Mouse (Mus musculus) right cerebral cortex, postnatal 10 days (tissue): ENCODE results near the gene Sorcs2.

ENCODE experiments used
- DNase-seq, 2 experiments: peaks; one replicate each; pipeline ENCODE4 v3.0.0; 2021; ENCODE audit warnings: low spot score in 2 of 2

Sorcs2 gene

GRCm38 (mm10) chr5:36075172-36076074 lies 322.5 kb downstream of the Sorcs2 start:
- DNase-seq = no peak

DNA sequence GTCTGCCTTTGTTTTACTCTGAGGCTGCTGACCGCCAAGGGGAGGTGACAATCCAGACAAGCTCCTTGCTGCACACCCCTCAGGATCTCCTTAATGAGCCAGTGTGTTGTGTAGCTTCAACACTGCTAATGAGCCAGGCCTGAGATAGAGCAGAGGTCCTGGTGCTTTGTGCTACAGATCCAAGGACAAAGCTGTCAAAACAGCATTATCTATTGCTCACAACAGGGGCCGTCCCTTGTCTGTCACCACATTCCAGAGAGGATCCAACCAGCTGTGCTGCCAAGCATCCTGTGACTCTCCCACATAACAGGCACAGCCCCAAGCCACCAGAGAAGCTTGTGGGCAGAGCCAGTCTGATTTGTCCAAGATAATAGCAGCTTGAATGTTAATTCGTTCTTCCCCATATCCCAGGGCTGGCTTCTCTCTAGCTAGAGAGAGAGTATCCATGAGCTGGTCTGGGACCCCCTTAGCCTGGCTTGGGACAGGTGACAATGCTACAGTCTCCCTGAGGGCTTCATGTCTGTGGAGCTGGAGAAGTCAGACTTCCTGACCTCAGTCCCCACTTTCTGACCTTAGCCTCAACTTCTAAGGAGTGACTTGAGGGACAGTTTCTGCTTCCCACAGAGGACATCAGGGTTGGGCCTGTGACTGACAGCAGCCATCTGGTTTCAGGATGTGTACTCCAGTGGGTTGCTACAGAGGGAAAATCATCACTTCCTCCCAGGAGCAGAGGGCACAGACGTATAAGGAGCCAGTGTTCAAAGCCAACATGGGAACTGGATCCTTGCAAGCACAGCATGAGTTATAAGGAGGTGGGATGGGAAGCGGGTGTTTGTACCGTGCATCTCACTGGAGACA lies 328.2 kb downstream of the Sorcs2 start:
- DNase-seq = no peak

GRCm38 (mm10) chr5:36067651-36068181 lies 330.2 kb downstream of the Sorcs2 start:
- DNase-seq = no peak

- no peak for DNase-seq
These were observed 340.1 kb downstream of the Sorcs2 start for GRCm38 (mm10) chr5:36057804-36058322.

GRCm38 (mm10) chr5:36056921-36057320 lies 341.0 kb downstream of the Sorcs2 start:
- no peak for DNase-seq

DNA sequence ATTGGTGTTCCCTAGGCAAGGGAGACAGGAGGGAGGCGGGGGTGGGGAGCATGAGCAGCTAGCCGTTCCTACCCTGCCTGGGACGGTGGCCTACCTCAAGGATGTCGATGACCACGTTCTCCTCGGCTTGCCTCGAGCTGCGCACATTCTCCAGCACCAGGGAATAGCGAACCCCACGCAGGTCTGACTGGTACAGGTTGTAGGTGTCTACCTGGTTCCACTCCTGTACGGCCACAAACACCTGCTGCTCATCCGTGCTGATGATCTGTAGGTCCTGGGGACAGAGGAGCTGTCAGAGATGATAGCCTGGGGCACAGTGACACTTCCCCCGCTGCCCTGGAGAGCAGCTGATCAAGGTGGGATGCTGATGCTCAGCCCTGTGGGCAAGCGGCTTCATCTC lies 342.1 kb downstream of the Sorcs2 start:
- DNase-seq = no peak

DNA sequence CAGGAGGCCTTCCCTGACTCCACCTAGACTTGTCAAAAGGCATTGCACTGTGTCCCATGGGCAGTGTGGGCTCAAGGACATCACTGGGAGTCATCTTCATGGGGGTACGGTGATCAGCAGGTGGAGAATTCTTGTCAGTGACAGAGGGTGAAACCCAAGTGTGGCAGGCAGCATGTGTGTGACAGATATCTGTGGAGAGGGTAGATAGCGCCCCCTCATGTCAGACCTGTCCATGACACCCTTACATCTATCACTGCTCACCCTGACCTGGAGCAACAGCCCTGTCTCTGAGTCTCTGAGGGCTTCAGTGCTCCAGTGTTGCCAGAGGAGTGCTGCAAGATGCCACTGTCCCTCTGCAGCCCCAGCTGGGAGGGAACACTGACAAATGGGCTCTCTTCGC lies 343.4 kb downstream of the Sorcs2 start:
- DNase-seq = no peak

DNA sequence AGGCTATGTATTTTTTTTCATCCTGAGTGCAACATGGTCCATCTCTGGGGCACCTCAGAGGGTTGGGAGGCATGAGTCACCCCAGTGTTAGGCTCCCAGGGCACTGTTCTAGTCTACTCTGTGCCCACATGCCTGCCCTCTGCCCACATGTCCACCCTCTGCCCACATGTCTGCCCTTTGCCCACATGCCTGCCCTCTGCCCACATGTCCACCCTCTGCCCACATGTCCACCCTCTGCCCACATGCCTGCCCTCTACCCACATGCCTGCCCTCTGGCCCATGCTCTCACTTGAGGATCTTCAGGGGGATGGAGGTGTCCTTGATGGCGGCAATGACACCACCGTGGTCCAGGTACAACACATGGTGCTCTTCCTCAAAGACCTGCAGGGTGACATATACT lies 354.8 kb downstream of the Sorcs2 start:
- DNase-seq = no peak

- DNase-seq = no peak
These were observed 356.2 kb downstream of the Sorcs2 start for GRCm38 (mm10) chr5:36041756-36042155.

DNA sequence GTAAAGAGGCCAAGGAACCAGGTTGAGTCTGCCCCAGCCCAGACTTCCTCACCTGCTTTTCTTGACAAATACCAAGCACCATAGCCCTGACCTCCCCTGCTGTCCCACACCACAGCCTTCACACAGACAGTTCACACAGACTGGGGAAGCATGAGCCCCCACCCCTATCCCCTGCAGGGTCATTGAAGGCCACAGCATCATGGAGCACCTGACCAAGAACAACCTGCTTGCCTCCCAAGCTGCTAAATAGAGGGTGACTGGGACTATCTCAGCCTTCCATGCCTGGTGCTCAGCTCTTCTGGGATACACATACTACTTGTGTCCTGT lies 356.7 kb downstream of the Sorcs2 start:
- no peak for DNase-seq

GRCm38 (mm10) chr5:36040398-36041235 lies 357.3 kb downstream of the Sorcs2 start:
- DNase-seq = peak; percentile 74 to 75

DNA sequence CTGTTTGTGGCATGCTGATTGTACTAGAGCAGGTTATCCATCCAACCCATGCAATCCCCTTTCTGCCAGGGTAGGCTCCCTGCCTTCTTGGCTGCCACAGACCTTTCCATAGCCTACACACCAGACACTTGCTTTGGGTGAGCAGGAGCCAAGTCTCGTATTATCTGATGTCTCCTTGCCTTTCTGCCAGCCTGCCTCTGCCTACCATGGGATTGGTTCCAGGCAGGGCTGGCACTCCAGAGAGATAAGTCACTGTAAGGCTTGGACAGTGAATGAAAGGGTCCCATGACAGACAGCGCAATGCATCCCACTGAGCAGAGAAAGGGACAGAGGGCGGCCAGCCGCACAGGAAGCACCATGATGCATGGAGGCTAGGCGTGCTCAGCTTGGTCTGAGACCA lies 358.3 kb downstream of the Sorcs2 start:
- DNase-seq = no peak

GRCm38 (mm10) chr5:36033531-36034426 lies 364.2 kb downstream of the Sorcs2 start:
- DNase-seq = peak; percentile 67 to 69

DNA sequence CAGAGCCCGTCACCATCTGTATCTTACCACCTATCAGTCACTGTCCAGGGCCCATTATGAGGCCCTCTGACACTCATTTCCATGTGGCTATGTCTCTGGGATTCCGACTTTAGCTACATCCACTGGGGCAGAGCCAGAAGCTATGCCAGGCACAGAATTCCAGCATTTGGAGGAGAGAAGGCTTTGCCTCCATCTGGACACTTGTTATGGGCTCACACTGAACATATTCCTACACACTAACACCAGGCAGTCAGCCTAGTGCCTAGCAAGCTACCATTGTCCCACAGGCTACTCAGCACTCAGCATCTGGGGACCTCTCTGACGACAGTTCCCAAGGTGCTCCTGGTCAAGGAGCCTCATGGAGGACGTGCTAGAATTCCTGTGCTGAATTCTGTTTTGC lies 372.9 kb downstream of the Sorcs2 start:
- no peak for DNase-seq

- no peak for DNase-seq
These were observed 373.8 kb downstream of the Sorcs2 start for GRCm38 (mm10) chr5:36024003-36024685.

GRCm38 (mm10) chr5:36022361-36022760 lies 375.6 kb downstream of the Sorcs2 start:
- DNase-seq = no peak

DNA sequence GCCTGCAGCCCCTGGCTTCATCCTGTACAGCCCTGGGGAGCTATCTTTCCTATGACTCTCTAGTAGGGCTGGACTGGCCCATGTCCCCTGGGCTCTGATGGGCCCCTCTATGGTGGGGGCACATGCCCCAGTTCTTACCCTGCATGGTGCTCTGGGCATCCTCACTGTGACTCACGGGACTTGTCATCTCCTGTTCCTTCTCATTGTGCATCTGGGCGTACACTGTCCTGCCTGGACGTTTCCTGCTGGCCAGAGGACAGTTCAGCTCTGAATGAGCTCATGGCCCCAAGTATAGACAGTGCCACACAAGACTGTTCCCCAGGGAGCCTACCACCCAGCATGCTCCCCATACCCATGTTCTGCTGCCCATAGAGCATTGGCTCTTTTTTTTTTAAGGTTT lies 376.8 kb downstream of the Sorcs2 start:
- no peak for DNase-seq

- DNase-seq = no peak
These were observed 379.6 kb downstream of the Sorcs2 start for GRCm38 (mm10) chr5:36018366-36018765.

DNA sequence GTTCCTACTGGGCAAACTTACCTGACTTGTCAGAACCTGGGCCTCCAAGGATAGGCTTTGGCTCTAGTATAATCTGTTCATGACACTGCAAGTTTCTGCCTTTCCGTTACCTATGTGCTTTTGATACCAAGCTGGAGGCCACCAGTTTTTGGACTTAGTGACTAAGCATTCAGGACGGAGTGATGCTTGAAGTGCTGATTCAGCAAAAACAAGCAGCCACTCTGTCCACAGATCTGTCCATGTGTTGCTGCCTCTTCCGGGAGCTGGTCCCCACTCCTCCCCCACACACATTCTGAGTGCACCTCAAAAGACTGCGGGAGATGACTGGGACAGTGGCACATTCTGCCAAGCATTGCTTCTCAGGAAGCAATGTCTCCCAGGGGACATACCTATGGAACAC lies 388.5 kb downstream of the Sorcs2 start:
- DNase-seq = no peak

DNA sequence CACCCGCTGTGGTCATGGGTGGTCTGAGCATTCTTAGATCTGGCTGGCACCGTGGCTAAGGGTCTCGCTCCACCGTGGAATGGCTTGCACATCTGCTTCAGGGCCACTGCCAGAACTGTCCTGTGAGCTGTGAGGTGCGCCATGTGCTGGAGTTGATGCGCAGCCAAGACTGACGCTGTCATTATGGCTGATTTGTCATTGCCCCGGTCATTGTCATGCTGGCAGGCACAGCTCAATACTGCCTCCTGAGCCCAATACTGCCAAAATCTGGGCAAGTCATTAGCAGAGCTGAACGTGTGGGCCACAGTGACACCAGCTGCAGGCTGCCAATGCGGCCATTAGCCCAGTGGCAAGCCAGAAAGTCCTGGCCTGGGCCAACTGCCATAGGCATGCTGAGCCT lies 390.3 kb downstream of the Sorcs2 start:
- DNase-seq = peak; percentile 47 to 65
